Mouse (Mus musculus): ENCODE measurements around the gene Ptgdr2. TPM values are rescaled to one million over a fixed set of nuclear protein-coding genes. Genes with fewer than 3 reads are reported as not detected.

Ptgdr2 gene
- polyA plus RNA-seq, 1 experiment from 2014 or later, result not detected

GRCm38 (mm10) chr19:10921058-10921457 lies 15.9 kb upstream of the Ptgdr2 start:
- ATAC-seq, result no peak

GRCm38 (mm10) chr19:10924220-10924619 lies 12.7 kb upstream of the Ptgdr2 start:
- WGBS (ENCODE audit: insufficient replicate concordance), result 57% methylated on average over 4 of the region's 4 CpGs
- TF ChIP-seq CTCF (IDR thresholded peaks at IDR 0.05; ENCODE audit: low read depth) (no peak), EP300 (IDR thresholded peaks at IDR 0.05; ENCODE audit: low read depth) (no peak)
- Histone ChIP-seq H3K27me3 (ENCODE audit: insufficient read depth, low read length) (no peaks in the 10 kb centered on the region), H3K27ac (ENCODE audit: low read depth) (no peak overlapping the region), H3K9ac (replicated peaks) (no peak overlapping the region), H3K4me3 (ENCODE audit: low read depth, low read length) (no peak overlapping the region), H3K9me3 (ENCODE audit: low read length) (no peaks in the 10 kb centered on the region), H3K4me2 (ENCODE audit: low read depth, low read length) (no peak overlapping the region), H3K36me3 (replicated peaks; ENCODE audit: insufficient read depth, low read length) (no peaks in the 10 kb centered on the region), H3K4me1 (ENCODE audit: insufficient read depth) (no peaks in the 10 kb centered on the region)
- DNase-seq (no peak), ATAC-seq (no peak)

More at GRCm38 (mm10) chr19:10921058-10921457, 15.9 kb upstream of the Ptgdr2 start:
- Histone ChIP-seq H3K27ac (ENCODE audit: low read depth) (no peak overlapping the region), H3K36me3 (replicated peaks; ENCODE audit: insufficient read depth, low read length) (no peaks in the 10 kb centered on the region), H3K4me1 (ENCODE audit: insufficient read depth) (no peaks in the 10 kb centered on the region), H3K9me3 (ENCODE audit: low read length) (no peaks in the 10 kb centered on the region), H3K4me2 (ENCODE audit: low read depth, low read length) (no peak overlapping the region), H3K4me3 (ENCODE audit: low read depth, low read length) (no peak overlapping the region), H3K9ac (replicated peaks) (no peak overlapping the region), H3K27me3 (ENCODE audit: insufficient read depth, low read length) (no peaks in the 10 kb centered on the region)
- WGBS (ENCODE audit: insufficient replicate concordance), result 64% methylated on average over 3 of the region's 3 CpGs
- TF ChIP-seq CTCF (IDR thresholded peaks at IDR 0.05; ENCODE audit: low read depth) (no peak), EP300 (IDR thresholded peaks at IDR 0.05; ENCODE audit: low read depth) (no peak)
- no peak for DNase-seq

GRCm38 (mm10) chr19:10926123-10926621 lies 10.8 kb upstream of the Ptgdr2 start:
- Histone ChIP-seq H3K27me3 (ENCODE audit: insufficient read depth, low read length) (no peaks in the 10 kb centered on the region), H3K4me1 (ENCODE audit: insufficient read depth) (no peaks in the 10 kb centered on the region), H3K36me3 (replicated peaks; ENCODE audit: insufficient read depth, low read length) (no peaks in the 10 kb centered on the region), H3K9me3 (ENCODE audit: low read length) (no peaks in the 10 kb centered on the region), H3K27ac (ENCODE audit: low read depth) (no peak overlapping the region), H3K9ac (replicated peaks) (no peak overlapping the region), H3K4me2 (ENCODE audit: low read depth, low read length) (no peak overlapping the region), H3K4me3 (ENCODE audit: low read depth, low read length) (no peak overlapping the region)
- no peak for DNase-seq
- 59% methylated on average over 6 of the region's 6 CpGs for WGBS (ENCODE audit: insufficient replicate concordance)
- TF ChIP-seq CTCF (IDR thresholded peaks at IDR 0.05; ENCODE audit: low read depth), result no peak
- TF ChIP-seq EP300 (IDR thresholded peaks at IDR 0.05; ENCODE audit: low read depth), result no peak
- ATAC-seq, result no peak

- TF ChIP-seq EP300 (IDR thresholded peaks at IDR 0.05; ENCODE audit: low read depth) (no peak), CTCF (IDR thresholded peaks at IDR 0.05; ENCODE audit: low read depth) (no peak)
- ATAC-seq, result no peak
- Histone ChIP-seq H3K36me3 (replicated peaks; ENCODE audit: insufficient read depth, low read length) (no peaks in the 10 kb centered on the region), H3K4me3 (ENCODE audit: low read depth, low read length) (no peak overlapping the region), H3K27me3 (ENCODE audit: insufficient read depth, low read length) (no peaks in the 10 kb centered on the region), H3K4me2 (ENCODE audit: low read depth, low read length) (no peak overlapping the region), H3K9me3 (ENCODE audit: low read length) (no peaks in the 10 kb centered on the region), H3K27ac (ENCODE audit: low read depth) (no peak overlapping the region), H3K9ac (replicated peaks) (no peak overlapping the region), H3K4me1 (ENCODE audit: insufficient read depth) (no peaks in the 10 kb centered on the region)
- 49% methylated on average over 4 of the region's 4 CpGs for WGBS (ENCODE audit: insufficient replicate concordance)
- DNase-seq, result no peak
Measured at GRCm38 (mm10) chr19:10926666-10927065, 10.3 kb upstream of the Ptgdr2 start.

- Histone ChIP-seq H3K27me3 (ENCODE audit: insufficient read depth, low read length) (no peaks in the 10 kb centered on the region), H3K4me3 (ENCODE audit: low read depth, low read length) (no peak overlapping the region), H3K36me3 (replicated peaks; ENCODE audit: insufficient read depth, low read length) (no peaks in the 10 kb centered on the region), H3K4me2 (ENCODE audit: low read depth, low read length) (no peak overlapping the region), H3K4me1 (ENCODE audit: insufficient read depth) (no peaks in the 10 kb centered on the region), H3K9me3 (ENCODE audit: low read length) (no peaks in the 10 kb centered on the region), H3K9ac (replicated peaks) (no peak overlapping the region), H3K27ac (ENCODE audit: low read depth) (no peak overlapping the region)
- ATAC-seq (no peak), DNase-seq (no peak)
- 72% methylated on average over 2 of the region's 2 CpGs for WGBS (ENCODE audit: insufficient replicate concordance)
- no peak for TF ChIP-seq CTCF (IDR thresholded peaks at IDR 0.05; ENCODE audit: low read depth)
- no peak for TF ChIP-seq EP300 (IDR thresholded peaks at IDR 0.05; ENCODE audit: low read depth)
Measured at GRCm38 (mm10) chr19:10930641-10931040, 6.3 kb upstream of the Ptgdr2 start.

- no peak overlapping the region for H3K4me3 ChIP-seq (ENCODE audit: low read depth, low read length)
- peaks cover under 1% of the 10 kb centered on the region; the same call in 1 of the 2 replicates for H3K4me1 ChIP-seq (ENCODE audit: insufficient read depth)
- no peaks in the 10 kb centered on the region for H3K9me3 ChIP-seq (ENCODE audit: low read length)
- no peaks in the 10 kb centered on the region for H3K36me3 ChIP-seq (replicated peaks; ENCODE audit: insufficient read depth, low read length)
- 0 out of 2 replicates have a peak, but pooled peaks cover 3% of the 10 kb centered on the region for H3K27me3 ChIP-seq (ENCODE audit: insufficient read depth, low read length)
- no peak overlapping the region for H3K4me2 ChIP-seq (ENCODE audit: low read depth, low read length)
- no peak for TF ChIP-seq CTCF (IDR thresholded peaks at IDR 0.05; ENCODE audit: low read depth)
- no peak for TF ChIP-seq EP300 (IDR thresholded peaks at IDR 0.05; ENCODE audit: low read depth)
- no peak overlapping the region for H3K9ac ChIP-seq (replicated peaks)
- no peak for ATAC-seq
- H3K27ac ChIP-seq (ENCODE audit: low read depth), result no peak overlapping the region
- DNase-seq, result no peak
- 48% methylated on average over 5 of the region's 5 CpGs for WGBS (ENCODE audit: insufficient replicate concordance)
Measured at GRCm38 (mm10) chr19:10935029-10935428, 1.9 kb upstream of the Ptgdr2 start.

Data from liver, postnatal 0 days (tissue).